ENCODE assay signal across 13 mouse cellular contexts in genomic region chr5:124259133-124259532, GRCm38 (mm10). TPM values are rescaled to one million over a fixed set of nuclear protein-coding genes. Genes with fewer than 3 reads are reported as not detected.
DNase-seq lines count a peak whose midpoint lies in the region; ATAC-seq and TF ChIP-seq lines count a peak whose summit lies in the region.
"Had no signal": no experiment of that assay in that cellular context is flagged by ENCODE, and none has a peak within 500 bp of the region (broad histone marks: within the 10 kb centered on the region; RNA-seq: fewer than 3 reads in every experiment).

No protein-coding gene starts in this region.

- no peak overlapping the region for H3K27ac ChIP-seq in heart, postnatal 0 days (ENCODE audit: low read depth)
- H3K27ac ChIP-seq in midbrain, embryonic 14.5 days (replicated peaks; ENCODE audit: low read depth, low read length), result no peak overlapping the region
- no peak overlapping the region for H3K27ac ChIP-seq in midbrain, embryonic 13.5 days
- H3K27ac ChIP-seq in stomach, postnatal 0 days (replicated peaks), result no peak overlapping the region
- H3K27ac ChIP-seq: hindbrain, embryonic 12.5 days; limb, embryonic 12.5 days had no signal

- no peak for DNase-seq in heart, postnatal 0 days (ENCODE audit: low spot score)
- DNase-seq in heart, postnatal 10 days, result no peak
- peak; percentile 56 for DNase-seq in midbrain, embryonic 14.5 days
- DNase-seq in T-cell, adult 2 months (ENCODE audit: low spot score), result peak; percentile 20
- no peak for DNase-seq in stomach, postnatal 0 days (ENCODE audit: low spot score)
- DNase-seq in embryo, embryonic 9.5 days (ENCODE audit: extremely low spot score), result no peak
- DNase-seq: cerebellum, postnatal 14 days; kidney, adult 9 months; thymus, postnatal 36 days had no signal

- ATAC-seq in heart, postnatal 0 days (ENCODE audit: insufficient read depth, low read depth), result no peak
- no peak for ATAC-seq in midbrain, embryonic 14.5 days (ENCODE audit: low FRiP score, low TSS enrichment)
- ATAC-seq in midbrain, embryonic 13.5 days, result no peak
- no peak for ATAC-seq in stomach, postnatal 0 days (ENCODE audit: low FRiP score, low TSS enrichment)

- TF ChIP-seq CTCF in heart, postnatal 0 days (IDR thresholded peaks at IDR 0.05; ENCODE audit: low read depth), result peak; percentile 34; the same call in 1 of the 2 replicates
- TF ChIP-seq CTCF in stomach, postnatal 0 days (IDR thresholded peaks at IDR 0.05; ENCODE audit: low read depth), result peak; percentile 55

- no peaks in the 10 kb centered on the region for H3K4me1 ChIP-seq in heart, postnatal 0 days (ENCODE audit: control insufficient read depth, insufficient read depth)
- H3K4me1 ChIP-seq in midbrain, embryonic 14.5 days (ENCODE audit: control insufficient read depth, insufficient read depth, low read length), result no peaks in the 10 kb centered on the region
- no peaks in the 10 kb centered on the region for H3K4me1 ChIP-seq in midbrain, embryonic 13.5 days (replicated peaks)
- no peaks in the 10 kb centered on the region for H3K4me1 ChIP-seq in stomach, postnatal 0 days (replicated peaks; ENCODE audit: control insufficient read depth, insufficient read depth)
- H3K4me1 ChIP-seq: hindbrain, embryonic 12.5 days; limb, embryonic 12.5 days had no signal

- no peak for TF ChIP-seq EP300 in heart, postnatal 0 days (IDR thresholded peaks at IDR 0.05; ENCODE audit: low read depth)
- TF ChIP-seq EP300 in stomach, postnatal 0 days (optimal IDR thresholded peaks at IDR 0.05), result no peak

- H3K9me3 ChIP-seq in heart, postnatal 0 days (replicated peaks; ENCODE audit: control insufficient read depth, low read length), result no peaks in the 10 kb centered on the region
- H3K9me3 ChIP-seq in midbrain, embryonic 14.5 days (ENCODE audit: control insufficient read depth, low read length), result no peaks in the 10 kb centered on the region
- no peaks in the 10 kb centered on the region for H3K9me3 ChIP-seq in midbrain, embryonic 13.5 days
- no peaks in the 10 kb centered on the region for H3K9me3 ChIP-seq in stomach, postnatal 0 days (ENCODE audit: control insufficient read depth, low read length)
- H3K9me3 ChIP-seq: hindbrain, embryonic 12.5 days; limb, embryonic 12.5 days had no signal

- no peak overlapping the region for H3K9ac ChIP-seq in heart, postnatal 0 days (replicated peaks; ENCODE audit: low read depth, low read length)
- H3K9ac ChIP-seq in midbrain, embryonic 14.5 days (replicated peaks; ENCODE audit: low read length), result no peak overlapping the region
- H3K9ac ChIP-seq in midbrain, embryonic 13.5 days (replicated peaks), result no peak overlapping the region
- H3K9ac ChIP-seq in stomach, postnatal 0 days (ENCODE audit: low read length), result no peak overlapping the region
- H3K9ac ChIP-seq: hindbrain, embryonic 12.5 days; limb, embryonic 12.5 days had no signal

- intact Hi-C loops in heart, postnatal 10 days (cut with DNase I), result loop anchor here (2.0 kb wide), 1 partner anchor 96 kb away; no protein-coding TSS in a partner anchor

- 51% methylated on average over 2 of the region's 2 CpGs for WGBS in heart, postnatal 0 days
- 76% methylated on average over 2 of the region's 2 CpGs for WGBS in midbrain, embryonic 14.5 days
- 78% methylated on average over 2 of the region's 2 CpGs for WGBS in midbrain, embryonic 13.5 days
- 27% methylated on average over 2 of the region's 2 CpGs for WGBS in stomach, postnatal 0 days

- H3K4me3 ChIP-seq in heart, postnatal 0 days (ENCODE audit: low read depth, low read length), result no peak overlapping the region
- no peak overlapping the region for H3K4me3 ChIP-seq in midbrain, embryonic 14.5 days (replicated peaks; ENCODE audit: low read depth, low read length)
- H3K4me3 ChIP-seq in midbrain, embryonic 13.5 days (replicated peaks), result no peak overlapping the region
- H3K4me3 ChIP-seq in stomach, postnatal 0 days (ENCODE audit: low read depth, low read length), result no peak overlapping the region
- H3K4me3 ChIP-seq: hindbrain, embryonic 12.5 days; limb, embryonic 12.5 days; myocyte had no signal

- no peak overlapping the region for H3K4me2 ChIP-seq in heart, postnatal 0 days (ENCODE audit: low read depth, low read length)
- H3K4me2 ChIP-seq in midbrain, embryonic 14.5 days (ENCODE audit: low read length), result no peak overlapping the region
- no peak overlapping the region for H3K4me2 ChIP-seq in midbrain, embryonic 13.5 days (replicated peaks)
- H3K4me2 ChIP-seq in stomach, postnatal 0 days (replicated peaks; ENCODE audit: low read depth), result no peak overlapping the region
- H3K4me2 ChIP-seq: hindbrain, embryonic 12.5 days; limb, embryonic 12.5 days had no signal

- H3K27me3 ChIP-seq in heart, postnatal 0 days (ENCODE audit: control insufficient read depth, insufficient read depth, low read length), result no peaks in the 10 kb centered on the region
- H3K27me3 ChIP-seq in midbrain, embryonic 14.5 days (ENCODE audit: control insufficient read depth, insufficient read depth, low read length), result no peaks in the 10 kb centered on the region
- H3K27me3 ChIP-seq in midbrain, embryonic 13.5 days, result no peaks in the 10 kb centered on the region
- no peaks in the 10 kb centered on the region for H3K27me3 ChIP-seq in stomach, postnatal 0 days (ENCODE audit: control insufficient read depth, insufficient read depth, low read length)
- H3K27me3 ChIP-seq: hindbrain, embryonic 12.5 days; limb, embryonic 12.5 days had no signal

- H3K36me3 ChIP-seq in heart, postnatal 0 days (replicated peaks; ENCODE audit: control insufficient read depth, insufficient read depth, low read length), result peaks cover 49% of the 10 kb centered on the region
- peaks cover 88% of the 10 kb centered on the region for H3K36me3 ChIP-seq in midbrain, embryonic 14.5 days (ENCODE audit: control insufficient read depth, insufficient read depth, low read length)
- H3K36me3 ChIP-seq in midbrain, embryonic 13.5 days, result peaks cover 91% of the 10 kb centered on the region
- no peaks in the 10 kb centered on the region for H3K36me3 ChIP-seq in stomach, postnatal 0 days (ENCODE audit: control insufficient read depth, insufficient read depth, low read length)

RNA-seq across cellular contexts. Expression of gene Pitpnm2, which starts 9.6 kb away (rescaled TPM):
- total RNA-seq in heart, postnatal 0 days (2014; rRNA removed; ENCODE audit: low replicate concordance), result 17.1 and 28.6 TPM in 2 replicates
- 3.1 and 3.2 TPM in 2 replicates for polyA plus RNA-seq in heart, postnatal 0 days (2015; fragmentation: Nextera tagmentation; extraction: Ambion mirVana)
- 10 to 100 TPM; 54.2 to 58.3 TPM for total RNA-seq in heart, postnatal 10 days (2021)
- 10.7 and 11.6 TPM in 2 replicates for polyA plus RNA-seq in midbrain, embryonic 14.5 days (2014; fragmentation: Nextera tagmentation; extraction: Ambion mirVana)
- polyA plus RNA-seq in midbrain, embryonic 13.5 days (2015; fragmentation: Nextera tagmentation; extraction: Ambion mirVana), result 6.6 and 7.7 TPM in 2 replicates
- polyA plus RNA-seq in stomach, postnatal 0 days (2015; fragmentation: Nextera tagmentation; extraction: Ambion mirVana), result 1.8 and 2.3 TPM in 2 replicates

Comparison
In these comparisons a context has a peak if more than half of its experiments do, and no peak if none do; other contexts are left out.
1. DNase-seq: peak in midbrain, embryonic 14.5 days (single experiment) and T-cell, adult 2 months (single experiment); none in heart, postnatal 0 days (single experiment), heart, postnatal 10 days (0 of 2), stomach, postnatal 0 days (single experiment) and embryo, embryonic 9.5 days (single experiment).